Mouse (Mus musculus): ENCODE data around the gene Akap8. TPM values are rescaled to one million over a fixed set of nuclear protein-coding genes. Genes with fewer than 3 reads are reported as not detected.

The Akap8 gene
- polyA plus RNA-seq, 1 experiment from 2014 or later, result 44.3 TPM

DNA sequence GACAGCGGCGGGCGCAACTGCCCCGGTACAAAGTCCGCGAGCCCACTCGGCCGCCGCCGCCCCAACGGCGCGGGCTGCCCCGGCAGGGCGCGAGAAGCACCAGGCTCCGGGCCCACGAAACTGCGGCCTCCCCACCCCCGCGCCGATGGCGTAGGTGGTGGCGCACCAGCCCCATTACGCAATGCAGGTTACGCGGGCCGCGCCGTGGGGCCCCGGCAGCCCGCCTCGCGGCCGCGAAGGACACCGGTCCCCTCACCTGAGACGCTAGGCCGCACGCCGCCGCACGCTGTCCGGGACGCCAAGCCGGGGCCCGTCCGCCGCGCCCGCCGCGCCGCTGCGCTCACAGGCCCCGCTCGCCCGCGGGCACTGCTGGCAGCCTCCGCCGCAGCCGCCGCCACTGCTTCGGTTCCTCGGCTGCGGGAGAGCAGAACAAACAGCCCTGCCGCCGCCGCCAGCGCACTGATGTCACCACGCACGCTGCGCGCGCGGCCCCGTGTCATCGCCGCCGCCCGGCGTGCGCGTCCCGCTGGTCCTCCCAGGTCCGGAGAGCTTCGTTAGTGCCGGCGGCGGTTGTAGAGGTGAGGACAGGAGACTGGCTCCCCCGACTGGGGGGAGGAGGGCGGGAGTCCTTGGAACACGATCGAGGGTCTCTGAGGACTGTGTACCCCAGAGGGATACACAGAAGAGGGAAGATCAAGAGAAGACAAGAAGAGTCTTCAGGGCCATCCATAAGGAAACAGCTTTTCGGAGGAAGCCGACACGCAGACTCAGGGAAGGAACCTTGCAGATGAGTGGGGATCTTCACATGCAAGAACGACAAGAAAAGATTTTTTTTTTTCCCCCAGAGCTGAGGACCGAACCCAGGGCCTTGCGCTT is 36.5 kb downstream of the Akap8 start, which contains the start of gene Brd4:
TSS of gene Brd4 (minus strand) at position 461 of the 876 bp plus-strand sequence.
- Histone ChIP-seq H3K9ac (ENCODE audit: low read depth, low read length) (peak within 1 kb of the TSS; percentile 96), H3K9me3 (replicated peaks; ENCODE audit: control insufficient read depth, low read length) (no peaks in the 10 kb centered on the region), H3K36me3 (ENCODE audit: control insufficient read depth, insufficient read depth, low read length) (no peaks in the 10 kb centered on the region), H3K4me2 (peak within 1 kb of the TSS; percentile 82), H3K27me3 (ENCODE audit: control insufficient read depth, insufficient read depth, low read length) (no peaks in the 10 kb centered on the region), H3K4me3 (ENCODE audit: low read depth, low read length) (peak within 1 kb of the TSS; percentile 88), H3K27ac (ENCODE audit: low read depth, low read length) (peak within 1 kb of the TSS; percentile 99), H3K4me1 (ENCODE audit: control insufficient read depth, insufficient read depth, low read length) (peaks cover 8% of the 10 kb centered on the region)
- under 1% methylated on average over 82 of the region's 100 CpGs for WGBS (ENCODE audit: insufficient replicate concordance)
- peak; percentile 88 for ATAC-seq (replicated peaks; ENCODE audit: insufficient number of reproducible peaks, low FRiP score, low TSS enrichment)

DNA sequence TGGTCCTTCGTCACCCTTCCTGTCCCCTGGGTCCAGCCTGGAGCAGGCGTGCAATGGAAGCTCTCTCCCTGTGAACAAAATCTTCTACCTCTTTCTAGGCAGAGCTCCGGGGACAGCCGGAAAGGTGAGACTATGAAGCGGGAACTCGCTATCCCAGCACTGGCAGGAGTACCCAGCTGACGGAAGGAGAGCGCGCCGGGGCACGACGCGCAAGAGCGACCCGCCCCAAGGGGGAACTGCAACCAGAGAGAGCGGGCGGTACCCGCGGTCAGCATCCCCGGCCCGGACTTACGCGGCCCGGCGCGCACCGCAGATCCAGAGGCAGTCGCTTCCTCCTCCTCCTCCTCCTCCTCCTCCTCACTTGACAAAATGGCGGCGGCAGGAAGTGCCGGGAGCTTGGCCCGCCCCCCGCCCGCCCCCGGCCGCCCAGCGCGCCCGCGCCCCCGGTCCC is 37.2 kb downstream of the Akap8 start:
- Histone ChIP-seq H3K4me2 (peak overlapping the region; percentile 82), H3K36me3 (ENCODE audit: control insufficient read depth, insufficient read depth, low read length) (no peaks in the 10 kb centered on the region), H3K4me3 (ENCODE audit: low read depth, low read length) (peak overlapping the region; percentile 88), H3K4me1 (ENCODE audit: control insufficient read depth, insufficient read depth, low read length) (peaks cover 8% of the 10 kb centered on the region), H3K9me3 (replicated peaks; ENCODE audit: control insufficient read depth, low read length) (no peaks in the 10 kb centered on the region), H3K27me3 (ENCODE audit: control insufficient read depth, insufficient read depth, low read length) (no peaks in the 10 kb centered on the region), H3K9ac (ENCODE audit: low read depth, low read length) (peak overlapping the region; percentile 96), H3K27ac (ENCODE audit: low read depth, low read length) (peak overlapping the region; percentile 99)
- WGBS (ENCODE audit: insufficient replicate concordance), result 0% methylated on average over 28 of the region's 41 CpGs
- ATAC-seq (replicated peaks; ENCODE audit: insufficient number of reproducible peaks, low FRiP score, low TSS enrichment), result peak; percentile 68

DNA sequence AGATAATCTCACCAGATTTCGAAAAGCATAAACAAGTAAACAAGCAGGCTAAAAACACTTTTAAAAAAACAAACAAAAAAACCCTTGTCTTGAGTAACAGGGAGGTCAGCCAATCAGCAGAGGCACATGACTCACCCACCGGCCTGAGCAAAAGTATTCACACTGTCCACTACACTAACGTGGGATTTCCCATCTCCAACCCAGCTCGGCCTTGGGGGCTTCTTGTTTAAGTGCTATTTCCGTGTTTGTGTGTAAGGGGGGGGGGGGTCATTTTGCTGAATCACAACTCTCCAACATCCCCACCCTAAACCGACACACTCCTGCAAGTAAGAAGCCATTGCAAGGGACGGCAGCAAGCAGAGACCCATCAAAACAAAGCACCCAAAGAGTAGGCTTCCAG is 37.7 kb downstream of the Akap8 start:
- peak overlapping the region; percentile 82 for H3K4me2 ChIP-seq
- H3K4me1 ChIP-seq (ENCODE audit: control insufficient read depth, insufficient read depth, low read length), result peaks cover 8% of the 10 kb centered on the region
- no peak for ATAC-seq (replicated peaks; ENCODE audit: insufficient number of reproducible peaks, low FRiP score, low TSS enrichment)
- H3K27me3 ChIP-seq (ENCODE audit: control insufficient read depth, insufficient read depth, low read length), result no peaks in the 10 kb centered on the region
- H3K27ac ChIP-seq (ENCODE audit: low read depth, low read length), result peak overlapping the region; percentile 99
- no peaks in the 10 kb centered on the region for H3K36me3 ChIP-seq (ENCODE audit: control insufficient read depth, insufficient read depth, low read length)
- H3K4me3 ChIP-seq (ENCODE audit: low read depth, low read length), result peak overlapping the region; percentile 88
- 6% methylated on average over 7 of the region's 7 CpGs for WGBS (ENCODE audit: insufficient replicate concordance)
- no peaks in the 10 kb centered on the region for H3K9me3 ChIP-seq (replicated peaks; ENCODE audit: control insufficient read depth, low read length)
- peak overlapping the region; percentile 96 for H3K9ac ChIP-seq (ENCODE audit: low read depth, low read length)

DNA sequence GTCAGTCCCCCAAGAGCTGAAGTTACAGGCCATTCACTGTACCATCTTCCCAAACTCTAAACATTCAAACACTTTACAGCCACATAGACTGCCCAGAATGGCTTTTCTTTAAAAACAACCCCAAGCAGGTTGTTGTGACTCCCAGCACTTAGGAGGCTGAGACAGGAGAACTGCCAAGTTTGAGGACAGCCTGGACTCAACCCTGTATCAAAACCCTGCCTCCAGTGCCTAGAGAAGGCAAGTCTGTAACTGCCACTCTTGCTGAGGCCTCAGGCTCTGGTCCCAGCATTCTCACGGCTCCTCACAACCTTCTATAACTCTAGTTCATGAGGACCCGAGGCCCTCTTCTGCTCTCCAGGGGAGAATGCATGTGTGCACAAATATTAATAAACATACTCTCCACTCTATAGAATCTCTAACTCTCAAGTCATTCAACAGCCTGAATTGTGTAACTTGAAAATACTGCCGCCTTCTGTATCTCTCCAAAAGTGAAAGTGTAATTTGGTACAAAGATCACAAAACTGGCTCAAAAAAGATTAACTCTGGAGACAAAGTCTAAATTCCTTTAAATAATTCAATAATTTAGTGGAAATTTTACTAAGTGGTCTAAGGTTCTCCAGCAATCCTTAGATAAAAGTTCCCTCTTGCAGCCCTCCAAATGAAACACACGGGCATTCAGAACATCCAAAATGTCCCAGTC is 39.3 kb downstream of the Akap8 start:
- H3K9ac ChIP-seq (ENCODE audit: low read depth, low read length), result no peak overlapping the region
- no peak overlapping the region for H3K27ac ChIP-seq (ENCODE audit: low read depth, low read length)
- no peaks in the 10 kb centered on the region for H3K27me3 ChIP-seq (ENCODE audit: control insufficient read depth, insufficient read depth, low read length)
- no peak for ATAC-seq (replicated peaks; ENCODE audit: insufficient number of reproducible peaks, low FRiP score, low TSS enrichment)
- no peaks in the 10 kb centered on the region for H3K9me3 ChIP-seq (replicated peaks; ENCODE audit: control insufficient read depth, low read length)
- WGBS (ENCODE audit: insufficient replicate concordance), result 81% methylated on average over 4 of the region's 4 CpGs
- no peak overlapping the region for H3K4me2 ChIP-seq
- H3K4me1 ChIP-seq (ENCODE audit: control insufficient read depth, insufficient read depth, low read length), result peaks cover 8% of the 10 kb centered on the region
- H3K4me3 ChIP-seq (ENCODE audit: low read depth, low read length), result no peak overlapping the region
- no peaks in the 10 kb centered on the region for H3K36me3 ChIP-seq (ENCODE audit: control insufficient read depth, insufficient read depth, low read length)

DNA sequence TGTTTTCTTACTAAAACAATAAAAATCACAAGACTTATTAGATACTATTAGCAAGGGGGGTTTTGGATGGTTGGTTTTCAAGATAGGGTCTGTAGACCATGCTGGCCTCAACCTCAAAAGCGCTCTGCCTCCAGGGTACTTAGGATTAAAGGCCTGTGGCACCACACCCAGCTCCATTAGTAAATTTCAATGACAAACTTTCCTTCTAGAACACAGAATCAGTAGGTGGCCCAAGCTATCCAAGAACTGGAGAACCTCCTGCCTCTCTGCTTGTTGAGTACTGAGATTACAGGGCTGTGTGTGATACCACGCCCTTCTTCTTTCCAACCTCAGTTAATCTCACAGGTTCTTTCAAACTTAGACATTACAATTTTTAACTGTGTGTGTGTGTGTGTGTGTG is 39.9 kb downstream of the Akap8 start:
- Histone ChIP-seq H3K9me3 (replicated peaks; ENCODE audit: control insufficient read depth, low read length) (no peaks in the 10 kb centered on the region), H3K4me2 (no peak overlapping the region), H3K4me1 (ENCODE audit: control insufficient read depth, insufficient read depth, low read length) (peaks cover 10% of the 10 kb centered on the region), H3K9ac (ENCODE audit: low read depth, low read length) (no peak overlapping the region), H3K27ac (ENCODE audit: low read depth, low read length) (no peak overlapping the region), H3K36me3 (ENCODE audit: control insufficient read depth, insufficient read depth, low read length) (no peaks in the 10 kb centered on the region), H3K4me3 (ENCODE audit: low read depth, low read length) (no peak overlapping the region), H3K27me3 (ENCODE audit: control insufficient read depth, insufficient read depth, low read length) (no peaks in the 10 kb centered on the region)
- 88% methylated on average over 2 of the region's 2 CpGs for WGBS (ENCODE audit: insufficient replicate concordance)
- ATAC-seq (replicated peaks; ENCODE audit: insufficient number of reproducible peaks, low FRiP score, low TSS enrichment), result no peak

DNA sequence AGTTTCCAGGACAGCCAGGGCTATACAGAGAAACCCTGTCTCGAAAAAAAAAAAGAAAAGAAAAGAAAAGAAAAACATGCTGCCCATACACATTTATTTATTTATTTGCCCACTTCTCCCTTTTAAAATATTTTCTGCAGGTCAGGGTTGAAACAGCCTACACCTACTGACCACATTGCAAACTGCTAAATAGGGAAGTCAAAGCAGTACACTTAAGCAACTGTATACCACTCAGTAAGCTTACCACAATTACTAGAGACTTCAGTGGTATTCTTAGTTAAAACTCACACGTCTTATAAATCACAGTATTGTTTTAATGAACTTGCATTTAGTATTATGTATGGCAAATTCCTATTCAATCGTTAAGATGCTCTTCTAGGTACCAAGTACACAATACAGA is 40.5 kb downstream of the Akap8 start:
- no peak for ATAC-seq (replicated peaks; ENCODE audit: insufficient number of reproducible peaks, low FRiP score, low TSS enrichment)

DNA sequence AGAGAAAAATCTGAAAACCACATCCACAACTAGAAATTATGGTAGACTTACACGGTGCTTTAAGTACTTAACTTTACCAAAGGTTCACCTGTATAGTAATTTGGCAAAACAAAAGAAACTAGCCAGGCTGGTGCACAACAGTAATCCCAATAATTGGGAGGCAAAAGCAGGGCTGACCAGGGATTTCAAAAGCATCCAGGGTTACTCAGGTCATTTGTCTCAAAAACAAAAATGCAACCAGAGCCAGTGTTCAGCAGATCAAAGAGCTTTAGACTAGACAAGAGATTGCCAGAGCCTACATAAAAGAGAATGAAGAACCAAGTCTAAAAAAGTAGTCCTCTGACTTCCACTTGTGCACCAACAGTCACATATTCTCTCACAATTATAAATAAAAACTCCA is 43.8 kb downstream of the Akap8 start:
- Histone ChIP-seq H3K9me3 (replicated peaks; ENCODE audit: control insufficient read depth, low read length) (no peaks in the 10 kb centered on the region), H3K4me3 (ENCODE audit: low read depth, low read length) (no peak overlapping the region), H3K27ac (ENCODE audit: low read depth, low read length) (no peak overlapping the region), H3K27me3 (ENCODE audit: control insufficient read depth, insufficient read depth, low read length) (no peaks in the 10 kb centered on the region), H3K4me1 (ENCODE audit: control insufficient read depth, insufficient read depth, low read length) (peaks cover 10% of the 10 kb centered on the region), H3K4me2 (no peak overlapping the region), H3K9ac (ENCODE audit: low read depth, low read length) (no peak overlapping the region), H3K36me3 (ENCODE audit: control insufficient read depth, insufficient read depth, low read length) (no peaks in the 10 kb centered on the region)
- no peak for ATAC-seq (replicated peaks; ENCODE audit: insufficient number of reproducible peaks, low FRiP score, low TSS enrichment)
- WGBS (ENCODE audit: insufficient replicate concordance), result 92% methylated on average over 1 of the region's 1 CpGs

More for the DNA sequence above, 40.5 kb downstream of the Akap8 start:
- no peaks in the 10 kb centered on the region for H3K9me3 ChIP-seq (replicated peaks; ENCODE audit: control insufficient read depth, low read length)
- H3K4me3 ChIP-seq (ENCODE audit: low read depth, low read length), result no peak overlapping the region
- H3K4me2 ChIP-seq, result no peak overlapping the region
- no peak overlapping the region for H3K9ac ChIP-seq (ENCODE audit: low read depth, low read length)
- no peaks in the 10 kb centered on the region for H3K36me3 ChIP-seq (ENCODE audit: control insufficient read depth, insufficient read depth, low read length)
- H3K4me1 ChIP-seq (ENCODE audit: control insufficient read depth, insufficient read depth, low read length), result peaks cover 14% of the 10 kb centered on the region
- H3K27me3 ChIP-seq (ENCODE audit: control insufficient read depth, insufficient read depth, low read length), result no peaks in the 10 kb centered on the region
- H3K27ac ChIP-seq (ENCODE audit: low read depth, low read length), result no peak overlapping the region
- WGBS (ENCODE audit: insufficient replicate concordance), result 84% methylated on average over 3 of the region's 3 CpGs

DNA sequence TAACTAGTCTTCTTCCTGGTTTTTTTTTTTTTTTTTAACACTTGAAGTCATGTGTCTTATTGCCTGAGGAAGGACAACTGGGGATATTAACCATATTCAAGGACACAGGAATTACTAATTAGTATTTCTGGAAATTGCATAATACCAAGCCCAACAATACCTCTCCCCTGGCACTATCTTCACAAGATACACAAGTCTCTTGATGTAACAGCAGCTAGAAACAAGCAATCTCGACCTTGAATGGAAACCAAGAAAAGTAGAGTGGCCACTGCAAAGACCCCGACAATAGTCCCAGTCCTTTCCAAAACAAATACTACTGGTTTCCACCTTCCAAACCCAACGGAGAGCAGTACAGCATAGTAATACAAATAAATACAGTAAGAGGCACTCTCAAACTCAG is 45.5 kb downstream of the Akap8 start:
- no peaks in the 10 kb centered on the region for H3K27me3 ChIP-seq (ENCODE audit: control insufficient read depth, insufficient read depth, low read length)
- H3K9ac ChIP-seq (ENCODE audit: low read depth, low read length), result no peak overlapping the region
- H3K27ac ChIP-seq (ENCODE audit: low read depth, low read length), result no peak overlapping the region
- 81% methylated on average over 3 of the region's 3 CpGs for WGBS (ENCODE audit: insufficient replicate concordance)
- peaks cover 7% of the 10 kb centered on the region for H3K4me1 ChIP-seq (ENCODE audit: control insufficient read depth, insufficient read depth, low read length)
- no peak for ATAC-seq (replicated peaks; ENCODE audit: insufficient number of reproducible peaks, low FRiP score, low TSS enrichment)
- H3K9me3 ChIP-seq (replicated peaks; ENCODE audit: control insufficient read depth, low read length), result no peaks in the 10 kb centered on the region
- no peak overlapping the region for H3K4me2 ChIP-seq
- H3K36me3 ChIP-seq (ENCODE audit: control insufficient read depth, insufficient read depth, low read length), result no peaks in the 10 kb centered on the region
- no peak overlapping the region for H3K4me3 ChIP-seq (ENCODE audit: low read depth, low read length)
